Mouse (Mus musculus) cortical plate, adult 2 months (tissue): ENCODE data around the gene Avpr1b.

Experiments used
- CTCF ChIP-seq: fragments of 200-500 bp; IDR thresholded peaks from 2 replicates; pipeline ENCODE4 v1.5.1; 2011; ENCODE audit warnings: mild to moderate bottlenecking, control low read depth, low read length; ENCODE audit not compliant: insufficient read depth; ENCODE audit errors: extremely low read depth
- POLR2A ChIP-seq: fragments of 200-500 bp; IDR thresholded peaks from 2 replicates; pipeline ENCODE4 v1.6.1; 2011; ENCODE audit warnings: mild to moderate bottlenecking, low read length, control low read depth; ENCODE audit not compliant: insufficient read depth; ENCODE audit errors: extremely low read depth

DNA sequence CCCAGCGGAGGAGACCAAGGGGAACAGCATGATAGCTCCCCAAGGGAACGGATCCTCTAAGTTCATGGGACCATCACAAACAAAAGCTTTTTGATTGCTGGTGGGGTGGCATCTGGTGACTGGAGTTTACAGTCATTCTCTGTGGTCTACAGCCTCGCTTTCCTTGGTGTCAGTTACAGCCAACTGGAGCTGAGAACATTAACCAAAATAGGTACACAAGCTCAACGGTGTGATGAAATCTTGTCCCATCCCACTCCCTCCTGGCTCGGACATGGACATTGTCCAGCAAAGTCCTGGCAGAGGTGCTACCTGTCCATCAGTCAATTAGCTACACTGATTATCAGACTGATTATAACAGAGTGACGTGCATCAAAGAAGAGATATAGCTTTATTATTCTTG lies 15.6 kb downstream of the Avpr1b start:
- TF ChIP-seq CTCF (no peak), POLR2A (no peak)
